Mouse (Mus musculus) liver, embryonic 14.5 days (tissue): ENCODE data around the gene Atp11a. TPM values are rescaled to one million over a fixed set of nuclear protein-coding genes. Genes with fewer than 3 reads are reported as not detected.
A peak's percentile ranks its signal among the peaks of the same experiment; 100 is the strongest.

ENCODE experiments used
- ATAC-seq: fragments of 200-750 bp; cut with Nextera tagmentation; 2 replicates; pipeline ENCODE4 v1.8.0; 2017; ENCODE audit warnings: moderate number of reproducible peaks, mild to moderate bottlenecking, moderate library complexity; ENCODE audit not compliant: insufficient read depth
- DNase-seq, 3 experiments: peaks; one replicate each; pipeline ENCODE4 v3.0.0-alpha.2; 2012 to 2013; ENCODE audit warnings: low read depth in 3 of 3, low spot score in 3 of 3
- H3K27ac ChIP-seq: fragments of 300-500 bp; sonication (generic); 2 replicates; pipeline ENCODE4 v1.5.1; 2014; ENCODE audit warnings: moderate library complexity, mild to moderate bottlenecking, control low read depth, inconsistent platforms
- H3K27me3 ChIP-seq: fragments of 300-500 bp; sonication (generic); 2 replicates; pipeline ENCODE4 v1.6.1; 2014; ENCODE audit warnings: mild to moderate bottlenecking, low read length, moderate library complexity; ENCODE audit not compliant: control insufficient read depth, insufficient read depth
- H3K36me3 ChIP-seq: fragments of 300-500 bp; sonication (generic); replicated peaks from 2 replicates; pipeline ENCODE4 v1.6.1; 2014; ENCODE audit warnings: low read depth; ENCODE audit not compliant: control insufficient read depth, insufficient read depth
- H3K4me1 ChIP-seq, 2 experiments: fragments of 200-500 bp in 1 of 2; fragments of 300-500 bp in 1 of 2; sonication (generic) in 1 of 2; replicated peaks; 2 replicates each; pipeline ENCODE4 v1.6.1; 2012 to 2014; ENCODE audit warnings: antibody characterized with exemption in 1 of 2, inconsistent platforms in 1 of 2, low read length in 1 of 2; ENCODE audit not compliant: control insufficient read depth in 2 of 2, insufficient read depth in 2 of 2
- H3K4me2 ChIP-seq: fragments of 300-500 bp; sonication (generic); 2 replicates; pipeline ENCODE4 v1.6.1; 2014; ENCODE audit warnings: low read depth, mild to moderate bottlenecking, control low read depth, moderate library complexity
- H3K4me3 ChIP-seq, 2 experiments: fragments of 200-500 bp in 1 of 2; fragments of 300-500 bp in 1 of 2; sonication (generic) in 1 of 2; 2 replicates each; pipeline ENCODE4 v1.5.1; 2012 to 2014; ENCODE audit warnings: low read depth in 2 of 2, low read length in 2 of 2, mild to moderate bottlenecking in 2 of 2, control low read depth in 1 of 2, inconsistent platforms in 1 of 2, moderate library complexity in 1 of 2; ENCODE audit not compliant: insufficient read depth in 1 of 2
- H3K9ac ChIP-seq: fragments of 300-500 bp; sonication (generic); replicated peaks from 2 replicates; pipeline ENCODE4 v1.6.1; 2014; ENCODE audit warnings: mild to moderate bottlenecking, control low read depth, moderate library complexity
- H3K9me3 ChIP-seq: fragments of 300-500 bp; sonication (generic); 2 replicates; pipeline ENCODE4 v1.6.1; 2016; ENCODE audit warnings: low read length, mixed read lengths; ENCODE audit not compliant: control insufficient read depth
- CTCF ChIP-seq: IDR thresholded peaks from 2 replicates; pipeline ENCODE4 v1.5.1; 2016; ENCODE audit warnings: antibody characterized with exemption, low read depth, control low read depth
- EP300 ChIP-seq: IDR thresholded peaks from 2 replicates; pipeline ENCODE4 v1.6.1; 2016; ENCODE audit warnings: antibody characterized with exemption, low read depth
- WGBS: fragments of 180-500 bp; shearing (Covaris S2); extraction: QIAGEN DNeasy Blood & Tissue Kit; methylation state at CpG from one replicate; pipeline ENCODE4 v1.1.7; 2014; ENCODE audit not compliant: insufficient replicate concordance; 5-methylcytosine and 5-hydroxymethylcytosine counted together
- polyA plus RNA-seq, 2 experiments: library from polyadenylated mRNA; depleted of rRNA in 1 of 2; stranded (reverse) in 1 of 2; unstranded in 1 of 2; fragments of >200 nt; fragmentation: Nextera tagmentation in 1 of 2; extraction: Ambion mirVana in 1 of 2; gene quantifications; 2 replicates each; pipeline versions ENCODE4 v1.2.1 to v1.2.3; 2012 to 2014

The Atp11a gene
- polyA plus RNA-seq (2012; rRNA removed): 2.3 and 2.7 TPM in 2 replicates
- 0.76 and 1.2 TPM in 2 replicates for polyA plus RNA-seq (2014; fragmentation: Nextera tagmentation; extraction: Ambion mirVana)

DNA sequence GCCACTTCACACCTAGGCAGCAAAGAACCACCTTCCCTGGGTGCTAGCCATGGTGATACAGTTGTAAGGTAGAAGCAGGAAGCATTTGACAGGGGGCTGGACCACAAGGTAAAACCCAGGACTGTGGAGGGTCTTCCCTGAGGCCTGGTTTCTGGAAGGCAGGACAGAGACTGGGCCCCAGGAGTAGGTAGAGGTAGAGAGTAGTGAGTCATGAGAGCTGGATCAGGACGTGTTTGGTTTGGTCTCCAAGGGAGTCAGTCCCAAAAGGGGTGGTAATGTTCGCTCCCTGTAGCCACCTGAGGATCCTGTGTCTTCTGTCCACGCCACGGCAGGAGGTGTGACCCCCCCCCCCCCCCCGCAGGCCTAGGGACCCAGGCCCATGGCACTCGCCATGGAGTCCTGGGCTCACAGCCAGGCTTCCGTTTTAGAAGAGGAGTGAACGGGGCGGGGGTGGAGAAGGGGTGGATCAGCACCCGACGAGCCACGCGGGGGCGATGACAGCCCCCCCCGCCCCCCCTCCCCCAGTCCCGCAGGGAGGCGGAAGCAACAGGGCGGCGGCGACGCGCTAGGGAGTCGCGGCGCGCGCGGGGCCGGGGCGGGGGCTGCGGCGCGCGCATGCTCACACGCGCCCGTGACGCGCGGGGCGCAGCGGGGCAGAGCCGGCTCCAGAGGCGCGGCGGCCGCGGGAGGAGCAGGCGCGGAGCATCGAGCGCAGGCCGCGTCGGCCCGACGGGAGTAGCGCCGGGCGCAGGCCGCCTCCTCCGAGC is at the start of gene Atp11a:
Gene Atp11a (plus strand): TSS at position 624 of the 767 bp plus-strand sequence.
- peak; percentile 70; the same call in 1 of the 2 replicates for ATAC-seq
- DNase-seq: no peak
- Histone ChIP-seq H3K27ac (no peak within 1 kb of the TSS), H3K9ac (peak within 1 kb of the TSS; percentile 40), H3K4me1 (no peaks in the 10 kb centered on the region), H3K4me3 (peak within 1 kb of the TSS; percentile 52 to 62), H3K27me3 (peaks cover 22% of the 10 kb centered on the region), H3K9me3 (no peaks in the 10 kb centered on the region), H3K36me3 (no peaks in the 10 kb centered on the region), H3K4me2 (peak within 1 kb of the TSS; percentile 72)
- TF ChIP-seq EP300: no peak
- no peak for TF ChIP-seq CTCF
- 2% methylated on average over 55 of the region's 62 CpGs for WGBS

DNA sequence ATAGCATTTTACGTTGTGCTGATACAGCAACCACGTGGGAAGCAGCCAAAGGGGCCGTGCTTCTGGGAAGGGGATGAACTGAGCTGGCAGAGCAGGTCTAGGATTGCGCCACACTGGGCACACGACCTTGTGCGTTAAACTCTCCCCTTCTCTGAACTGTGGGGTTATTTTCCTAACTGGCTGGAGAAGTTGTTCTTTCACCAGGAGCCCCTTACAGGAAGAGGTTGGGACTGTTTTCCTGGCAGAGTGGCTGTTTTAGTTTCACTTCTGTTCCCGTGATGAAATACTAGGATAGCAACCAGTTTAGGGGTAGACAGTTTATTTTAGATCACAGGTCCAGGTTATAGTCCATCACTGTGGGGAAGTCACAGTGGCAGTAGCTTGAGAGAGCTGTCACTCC is 45.2 kb upstream of the Atp11a start:
- H3K9me3 ChIP-seq: no peaks in the 10 kb centered on the region
- DNase-seq (no peak), ATAC-seq (no peak)
- no peaks in the 10 kb centered on the region for H3K27me3 ChIP-seq
- no peaks in the 10 kb centered on the region for H3K4me1 ChIP-seq
- no peak for TF ChIP-seq CTCF
- no peak for TF ChIP-seq EP300
- no peak overlapping the region for H3K27ac ChIP-seq
- no peaks in the 10 kb centered on the region for H3K36me3 ChIP-seq
- H3K9ac ChIP-seq: no peak overlapping the region
- no peak overlapping the region for H3K4me3 ChIP-seq
- 49% methylated on average over 7 of the region's 7 CpGs for WGBS
- H3K4me2 ChIP-seq: no peak overlapping the region

- H3K4me1 ChIP-seq: no peaks in the 10 kb centered on the region
- H3K4me2 ChIP-seq: no peak overlapping the region
- no peak overlapping the region for H3K9ac ChIP-seq
- 62% methylated on average over 18 of the region's 18 CpGs for WGBS
- H3K9me3 ChIP-seq: no peaks in the 10 kb centered on the region
- no peaks in the 10 kb centered on the region for H3K27me3 ChIP-seq
- no peaks in the 10 kb centered on the region for H3K36me3 ChIP-seq
- TF ChIP-seq CTCF (no peak), EP300 (no peak)
- no peak overlapping the region for H3K4me3 ChIP-seq
- ATAC-seq: no peak
- DNase-seq: no peak
- H3K27ac ChIP-seq: no peak overlapping the region
Observed at GRCm38 (mm10) chr8:12715861-12716585, 40.8 kb upstream of the Atp11a start.

- H3K4me3 ChIP-seq: no peak overlapping the region
- TF ChIP-seq CTCF (no peak), EP300 (no peak)
- no peaks in the 10 kb centered on the region for H3K36me3 ChIP-seq
- H3K4me2 ChIP-seq: no peak overlapping the region
- H3K27me3 ChIP-seq: no peaks in the 10 kb centered on the region
- H3K4me1 ChIP-seq: no peaks in the 10 kb centered on the region
- H3K27ac ChIP-seq: no peak overlapping the region
- no peak overlapping the region for H3K9ac ChIP-seq
- H3K9me3 ChIP-seq: no peaks in the 10 kb centered on the region
- DNase-seq (no peak), ATAC-seq (no peak)
- WGBS: 65% methylated on average over 9 of the region's 9 CpGs
Observed at GRCm38 (mm10) chr8:12719091-12719490, 37.7 kb upstream of the Atp11a start.

GRCm38 (mm10) chr8:12728644-12729043 is 28.2 kb upstream of the Atp11a start:
- Histone ChIP-seq H3K27ac (no peak overlapping the region), H3K4me1 (no peaks in the 10 kb centered on the region), H3K4me3 (no peak overlapping the region), H3K4me2 (no peak overlapping the region), H3K9ac (no peak overlapping the region), H3K27me3 (no peaks in the 10 kb centered on the region), H3K9me3 (no peaks in the 10 kb centered on the region), H3K36me3 (no peaks in the 10 kb centered on the region)
- 50% methylated on average over 4 of the region's 4 CpGs for WGBS
- ATAC-seq (no peak), DNase-seq (no peak)
- TF ChIP-seq EP300 (no peak), CTCF (no peak)
